Mouse (Mus musculus) forebrain, embryonic 16.5 days (tissue): ENCODE measurements around the gene Rbm48. TPM values are rescaled to one million over a fixed set of nuclear protein-coding genes. Genes with fewer than 3 reads are reported as not detected.
"Not testable (repeated sequence)": the region's sequence is repeated elsewhere in the genome, so short reads cannot be mapped to it uniquely, and the experiment has no call there.

Experiments
- ATAC-seq: fragments of 200-750 bp; cut with Nextera tagmentation; 2 replicates; pipeline ENCODE4 v1.8.0; 2017; ENCODE audit warnings: mild to moderate bottlenecking, moderate library complexity
- H3K27ac ChIP-seq: fragments of 300-500 bp; sonication (generic); 2 replicates; pipeline ENCODE4 v1.5.1; 2014; ENCODE audit warnings: low read length, control low read depth
- H3K27me3 ChIP-seq: fragments of 300-500 bp; sonication (generic); replicated peaks from 2 replicates; pipeline ENCODE4 v1.6.1; 2014; ENCODE audit warnings: low read length; ENCODE audit not compliant: control insufficient read depth, insufficient read depth
- H3K36me3 ChIP-seq: fragments of 300-500 bp; sonication (generic); 2 replicates; pipeline ENCODE4 v1.6.1; 2014; ENCODE audit not compliant: control insufficient read depth, insufficient read depth
- H3K4me1 ChIP-seq: fragments of 300-500 bp; sonication (generic); replicated peaks from 2 replicates; pipeline ENCODE4 v1.6.1; 2014; ENCODE audit warnings: low read length; ENCODE audit not compliant: control insufficient read depth, insufficient read depth
- H3K4me2 ChIP-seq: fragments of 300-500 bp; sonication (generic); 2 replicates; pipeline ENCODE4 v1.6.1; 2014; ENCODE audit warnings: mild to moderate bottlenecking, low read length, control low read depth
- H3K4me3 ChIP-seq: fragments of 300-500 bp; sonication (generic); replicated peaks from 2 replicates; pipeline ENCODE4 v1.5.1; 2014; ENCODE audit warnings: mild to moderate bottlenecking, low read length, control low read depth
- H3K9ac ChIP-seq: fragments of 300-500 bp; sonication (generic); replicated peaks from 2 replicates; pipeline ENCODE4 v1.6.1; 2014; ENCODE audit warnings: low read depth, low read length, control low read depth
- H3K9me3 ChIP-seq: fragments of 300-500 bp; sonication (generic); 2 replicates; pipeline ENCODE4 v1.6.1; 2016; ENCODE audit warnings: low read length; ENCODE audit not compliant: control insufficient read depth
- WGBS: fragments of 180-500 bp; shearing (Covaris S2); extraction: QIAGEN DNeasy Blood & Tissue Kit; methylation state at CpG from one replicate; pipeline ENCODE4 v1.1.7; 2014; 5-methylcytosine and 5-hydroxymethylcytosine counted together
- polyA plus RNA-seq: library from polyadenylated mRNA; unstranded; fragments of >200 nt; fragmentation: Nextera tagmentation; extraction: Ambion mirVana; gene quantifications from 2 replicates; pipeline ENCODE4 v1.2.1, GENCODE M21; 2015

Gene Rbm48
- polyA plus RNA-seq, 1 experiment from 2014 or later = 18.2 TPM

- WGBS = 85% methylated on average over 7 of the region's 7 CpGs
- no peak overlapping the region for H3K9ac ChIP-seq
- H3K27ac ChIP-seq = no peak overlapping the region
- no peaks in the 10 kb centered on the region for H3K27me3 ChIP-seq
- H3K36me3 ChIP-seq = peaks cover 23% of the 10 kb centered on the region
- no peaks in the 10 kb centered on the region for H3K9me3 ChIP-seq
- H3K4me2 ChIP-seq = no peak overlapping the region
- ATAC-seq = no peak
- no peak overlapping the region for H3K4me3 ChIP-seq
- H3K4me1 ChIP-seq = no peaks in the 10 kb centered on the region
Observed at GRCm38 (mm10) chr5:3620486-3620885, 24.1 kb upstream of the Rbm48 start.

- H3K4me3 ChIP-seq = not testable (repeated sequence)
Observed at GRCm38 (mm10) chr5:3611835-3612234, 15.4 kb upstream of the Rbm48 start.

GRCm38 (mm10) chr5:3609241-3609640 is 12.9 kb upstream of the Rbm48 start:
- Histone ChIP-seq H3K4me1 (no peaks in the 10 kb centered on the region), H3K27me3 (no peaks in the 10 kb centered on the region), H3K36me3 (peaks cover 26% of the 10 kb centered on the region), H3K9me3 (no peaks in the 10 kb centered on the region), H3K27ac (no peak overlapping the region), H3K4me2 (no peak overlapping the region), H3K4me3 (no peak overlapping the region), H3K9ac (no peak overlapping the region)
- ATAC-seq = no peak
- 94% methylated on average over 7 of the region's 7 CpGs for WGBS

More at GRCm38 (mm10) chr5:3611835-3612234, 15.4 kb upstream of the Rbm48 start:
- not testable (repeated sequence) for H3K4me2 ChIP-seq, H3K27me3 ChIP-seq, ATAC-seq, H3K27ac ChIP-seq, H3K9ac ChIP-seq, H3K4me1 ChIP-seq, H3K9me3 ChIP-seq
- peaks cover 14% of the 10 kb centered on the region; the same call in 1 of the 2 replicates for H3K36me3 ChIP-seq
- 97% methylated on average over 2 of the region's 2 CpGs for WGBS

GRCm38 (mm10) chr5:3607114-3607513 is 10.7 kb upstream of the Rbm48 start:
- Histone ChIP-seq H3K27me3 (no peaks in the 10 kb centered on the region), H3K36me3 (peaks cover 22% of the 10 kb centered on the region), H3K4me2 (no peak overlapping the region), H3K4me3 (no peak overlapping the region), H3K4me1 (no peaks in the 10 kb centered on the region), H3K9ac (no peak overlapping the region), H3K9me3 (no peaks in the 10 kb centered on the region), H3K27ac (no peak overlapping the region)
- WGBS = 96% methylated on average over 9 of the region's 9 CpGs
- ATAC-seq = no peak

- Histone ChIP-seq H3K9ac (no peak overlapping the region), H3K36me3 (peaks cover 6% of the 10 kb centered on the region; the same call in 1 of the 2 replicates), H3K4me3 (no peak overlapping the region), H3K4me2 (no peak overlapping the region), H3K27ac (no peak overlapping the region), H3K4me1 (peaks cover 4% of the 10 kb centered on the region), H3K27me3 (no peaks in the 10 kb centered on the region), H3K9me3 (no peaks in the 10 kb centered on the region)
- WGBS = 97% methylated on average over 3 of the region's 3 CpGs
- ATAC-seq = no peak
Observed at GRCm38 (mm10) chr5:3600790-3601189, 4.4 kb upstream of the Rbm48 start.

- 92% methylated on average over 1 of the region's 1 CpGs for WGBS
Observed at GRCm38 (mm10) chr5:3600298-3600697, 3.9 kb upstream of the Rbm48 start.

GRCm38 (mm10) chr5:3598766-3599165 is 2.4 kb upstream of the Rbm48 start:
- Histone ChIP-seq H3K27me3 (no peaks in the 10 kb centered on the region), H3K4me3 (no peak overlapping the region), H3K4me2 (no peak overlapping the region), H3K4me1 (peaks cover 17% of the 10 kb centered on the region), H3K36me3 (no peaks in the 10 kb centered on the region), H3K9me3 (no peaks in the 10 kb centered on the region), H3K9ac (no peak overlapping the region), H3K27ac (no peak overlapping the region)
- ATAC-seq = no peak
- WGBS = 94% methylated on average over 5 of the region's 5 CpGs

More at GRCm38 (mm10) chr5:3600298-3600697, 3.9 kb upstream of the Rbm48 start:
- Histone ChIP-seq H3K9me3 (no peaks in the 10 kb centered on the region), H3K36me3 (peaks cover 2% of the 10 kb centered on the region; the same call in 1 of the 2 replicates), H3K4me2 (no peak overlapping the region), H3K4me3 (no peak overlapping the region), H3K4me1 (peaks cover 6% of the 10 kb centered on the region), H3K27ac (no peak overlapping the region), H3K27me3 (no peaks in the 10 kb centered on the region), H3K9ac (no peak overlapping the region)
- no peak for ATAC-seq

GRCm38 (mm10) chr5:3597171-3597570 is 786 bp upstream of the Rbm48 start:
- H3K4me1 ChIP-seq = peaks cover 17% of the 10 kb centered on the region
- no peak overlapping the region; the same call in 1 of the 2 replicates for H3K9ac ChIP-seq
- ATAC-seq = no peak
- H3K4me2 ChIP-seq = peak overlapping the region; percentile 77
- no peak overlapping the region for H3K27ac ChIP-seq
- no peaks in the 10 kb centered on the region for H3K9me3 ChIP-seq
- peak overlapping the region; percentile 61 for H3K4me3 ChIP-seq
- H3K36me3 ChIP-seq = no peaks in the 10 kb centered on the region
- no peaks in the 10 kb centered on the region for H3K27me3 ChIP-seq

- H3K9me3 ChIP-seq = no peaks in the 10 kb centered on the region
- under 1% methylated on average over 50 of the region's 50 CpGs for WGBS
- ATAC-seq = peak; percentile 99
- peak within 1 kb of the TSS; percentile 44 for H3K27ac ChIP-seq
- H3K4me1 ChIP-seq = peaks cover 17% of the 10 kb centered on the region
- peaks cover 5% of the 10 kb centered on the region for H3K36me3 ChIP-seq
- peak within 1 kb of the TSS; percentile 61 for H3K4me3 ChIP-seq
- H3K4me2 ChIP-seq = peak within 1 kb of the TSS; percentile 81
- H3K27me3 ChIP-seq = no peaks in the 10 kb centered on the region
- H3K9ac ChIP-seq = peak within 1 kb of the TSS; percentile 67
Observed at GRCm38 (mm10) chr5:3595693-3596398, 539 bp downstream of the Rbm48 start, which contains the start of gene Pex1. Pex1 (plus strand) TSS chr5:3596066.
